Mouse (Mus musculus) lung, adult 18-20 months (tissue): ENCODE results near the gene Rbm15b.

ENCODE experiments used
- DNase-seq, 2 experiments: peaks; one replicate each; pipeline ENCODE4 v3.0.0; 2022; ENCODE audit warnings: mixed read lengths in 2 of 2

The Rbm15b gene

DNA sequence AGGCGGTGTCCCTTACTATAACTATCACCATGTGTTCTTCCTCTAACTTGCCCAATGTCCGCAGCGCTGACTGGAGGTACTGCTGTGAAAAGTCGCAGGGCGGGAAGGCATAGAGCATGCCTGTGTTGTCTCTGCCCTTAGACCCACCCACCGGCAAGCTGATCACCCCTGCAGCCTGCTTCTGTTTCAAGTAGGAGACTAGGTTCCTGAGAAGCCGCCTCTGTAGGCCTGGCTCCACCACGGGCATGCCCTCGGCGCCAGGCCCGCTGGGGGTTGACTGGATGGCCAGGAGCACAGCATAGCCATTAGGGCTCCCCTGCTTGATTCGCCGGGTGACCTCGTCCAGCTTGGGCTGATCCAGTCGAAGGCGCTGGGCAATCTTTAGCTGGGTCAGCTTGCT lies 2.9 kb downstream of the Rbm15b start:
- DNase-seq: no peak

DNA sequence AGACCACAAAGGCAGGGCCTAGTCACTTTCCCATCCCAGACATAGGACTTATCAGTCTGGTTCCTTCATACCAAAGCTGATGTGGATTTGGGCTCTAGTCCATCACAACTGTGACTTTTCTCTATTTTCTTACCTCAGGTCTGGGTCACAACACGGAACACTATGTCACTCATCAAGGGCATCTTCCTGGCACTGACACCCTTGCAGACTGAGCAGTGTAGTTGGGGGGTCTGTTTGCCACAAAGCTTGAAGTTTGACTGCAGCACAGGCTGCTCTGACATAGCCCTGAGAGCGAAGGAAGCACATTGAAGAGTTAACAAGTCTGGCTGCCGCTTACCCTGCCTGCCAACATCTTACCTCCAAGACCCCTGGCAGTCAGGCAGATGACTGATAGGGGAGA lies 4.1 kb downstream of the Rbm15b start:
- no peak for DNase-seq

DNA sequence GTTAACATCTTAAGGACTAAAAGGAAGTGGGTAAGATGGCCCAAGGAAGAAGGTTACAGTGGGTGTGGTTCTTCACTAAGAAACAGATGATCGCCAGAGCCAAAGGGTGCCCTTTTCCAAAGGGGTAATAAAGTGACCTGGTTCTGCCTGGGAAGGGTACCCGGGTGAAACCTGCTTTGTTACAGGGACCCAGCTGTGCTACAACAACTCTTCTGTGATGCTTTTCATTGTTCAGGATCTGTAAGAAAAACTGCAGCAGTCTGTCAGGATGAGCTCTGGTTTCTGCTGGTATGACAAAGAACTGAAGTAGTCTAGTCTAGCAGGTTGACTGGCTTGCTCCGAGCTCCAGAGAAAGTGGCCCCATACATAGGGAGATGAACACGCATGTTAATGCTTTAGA lies 5.1 kb downstream of the Rbm15b start:
- no peak for DNase-seq

DNA sequence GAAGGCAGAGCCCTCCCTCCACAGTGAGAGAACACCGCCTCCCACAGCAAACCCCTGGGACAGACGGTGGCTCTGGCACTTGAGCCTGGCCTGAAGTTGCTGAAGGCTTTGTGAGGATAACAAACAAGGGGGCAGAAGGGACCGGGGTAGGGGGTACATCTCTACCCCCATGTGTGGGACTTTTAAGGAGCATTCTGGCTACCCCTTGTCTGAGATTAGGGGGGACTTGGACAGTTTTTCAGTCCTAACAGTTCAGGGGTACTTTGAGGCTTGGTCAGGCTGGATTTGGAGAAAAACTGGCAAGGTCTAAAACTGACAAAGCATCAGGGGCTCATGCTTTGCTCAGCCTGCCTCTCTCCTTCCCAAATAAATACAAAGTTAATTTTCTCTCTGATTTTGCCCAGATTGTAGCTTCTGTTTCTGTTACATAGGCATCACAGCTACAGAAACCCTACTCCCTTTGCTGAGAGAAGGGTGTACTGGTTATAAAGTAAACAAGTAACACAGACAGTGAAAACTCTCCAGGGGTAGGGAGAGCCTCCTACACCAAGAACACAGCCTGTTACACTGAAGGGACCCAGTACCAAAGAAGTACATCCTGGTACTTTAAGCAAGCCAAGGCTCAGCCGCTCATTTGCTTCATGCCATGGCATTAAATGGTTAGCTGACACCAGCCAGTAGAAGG lies 6.0 kb downstream of the Rbm15b start:
- no peak for DNase-seq

DNA sequence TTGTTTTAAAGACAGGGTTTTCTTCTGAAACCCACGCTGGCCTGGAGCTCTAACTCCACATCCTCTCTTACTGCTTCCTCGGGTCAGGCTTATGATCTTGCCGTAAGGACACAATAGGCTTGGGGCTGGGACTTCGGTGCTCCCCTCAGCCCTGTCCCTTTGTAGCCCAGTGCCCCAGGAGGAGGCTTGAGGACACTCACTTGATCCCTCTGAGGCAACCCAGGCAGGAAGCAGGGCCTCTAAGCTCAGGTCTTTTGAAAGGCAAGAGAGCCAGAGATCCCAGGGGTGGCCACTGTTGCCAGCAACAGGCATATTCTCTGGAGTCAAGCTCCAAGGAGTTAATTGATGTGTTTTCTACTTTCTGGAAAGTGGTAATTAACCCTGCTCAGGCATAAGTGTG lies 7.8 kb downstream of the Rbm15b start:
- DNase-seq: no peak

DNA sequence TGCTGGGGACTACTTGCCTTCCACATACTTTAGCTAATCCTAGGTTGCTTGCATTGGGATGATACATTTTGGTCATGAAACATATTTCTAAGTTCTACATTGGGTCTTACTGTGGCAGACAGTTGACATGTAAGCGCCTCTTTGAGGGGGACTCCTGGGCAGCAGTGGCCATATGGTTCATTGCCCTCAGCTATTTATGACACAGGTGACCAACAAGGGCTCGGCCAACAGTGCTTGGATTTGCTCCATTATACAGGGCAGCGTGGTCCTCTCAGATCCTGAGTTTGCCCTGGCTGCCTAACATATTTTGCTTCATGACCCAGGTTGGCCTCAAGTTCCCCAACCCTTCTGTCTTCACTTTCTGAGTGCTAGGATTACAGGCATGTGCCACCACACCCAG lies 10.6 kb downstream of the Rbm15b start:
- DNase-seq: no peak

DNA sequence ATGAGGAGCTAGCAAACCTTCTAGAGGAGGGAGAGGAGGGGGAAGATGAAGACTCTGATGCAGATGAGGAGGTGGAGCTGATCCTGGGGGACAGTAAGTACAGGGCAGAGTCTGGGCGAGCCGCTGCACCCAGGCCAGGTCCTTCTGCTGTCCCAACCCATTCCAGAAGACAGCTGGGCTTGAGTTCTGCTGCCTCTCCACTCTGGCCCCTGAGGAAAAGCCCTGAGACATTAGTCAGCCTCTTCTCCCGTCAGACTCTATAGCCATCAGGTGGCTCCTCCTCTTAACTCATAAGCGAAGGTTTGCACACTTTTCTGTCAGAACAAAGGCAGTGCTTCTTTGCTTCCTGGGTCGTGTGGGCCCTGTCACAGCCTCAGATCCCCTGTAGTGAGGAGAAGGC lies 13.0 kb downstream of the Rbm15b start:
- DNase-seq: no peak

DNA sequence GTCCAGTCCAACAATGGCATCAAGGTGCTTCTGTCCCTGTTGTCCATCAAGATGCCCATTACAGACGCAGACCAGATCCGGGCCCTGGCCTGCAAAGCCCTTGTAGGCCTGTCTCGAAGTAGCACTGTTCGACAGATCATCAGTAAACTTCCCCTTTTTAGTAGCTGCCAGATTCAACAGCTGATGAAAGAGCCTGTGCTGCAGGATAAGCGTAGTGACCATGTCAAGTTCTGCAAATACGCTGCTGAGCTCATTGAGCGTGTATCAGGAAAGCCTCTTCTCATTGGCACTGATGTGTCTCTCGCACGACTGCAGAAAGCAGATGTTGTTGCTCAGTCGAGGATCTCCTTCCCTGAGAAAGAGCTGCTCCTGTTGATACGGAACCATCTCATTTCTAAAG lies 29.2 kb downstream of the Rbm15b start:
- DNase-seq: no peak

DNA sequence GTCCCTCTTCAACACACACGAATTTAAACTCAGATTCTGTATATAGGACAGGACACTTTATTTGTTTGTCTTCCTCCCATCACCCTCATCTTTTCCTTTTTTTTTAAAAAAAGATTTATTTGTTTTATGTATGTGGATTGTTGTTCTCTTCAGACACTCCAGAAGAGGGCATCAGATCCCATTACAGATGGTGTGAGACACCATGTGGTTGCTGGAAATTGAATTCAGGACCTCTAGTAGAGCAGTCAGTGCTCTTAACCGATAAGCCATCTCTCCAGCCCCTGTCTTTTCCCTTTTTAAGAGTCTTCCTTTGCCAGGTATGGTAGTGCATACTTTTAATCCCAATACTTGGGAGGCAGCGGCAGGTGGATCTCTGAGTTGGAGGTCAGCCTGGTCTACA lies 30.6 kb downstream of the Rbm15b start:
- DNase-seq: no peak

DNA sequence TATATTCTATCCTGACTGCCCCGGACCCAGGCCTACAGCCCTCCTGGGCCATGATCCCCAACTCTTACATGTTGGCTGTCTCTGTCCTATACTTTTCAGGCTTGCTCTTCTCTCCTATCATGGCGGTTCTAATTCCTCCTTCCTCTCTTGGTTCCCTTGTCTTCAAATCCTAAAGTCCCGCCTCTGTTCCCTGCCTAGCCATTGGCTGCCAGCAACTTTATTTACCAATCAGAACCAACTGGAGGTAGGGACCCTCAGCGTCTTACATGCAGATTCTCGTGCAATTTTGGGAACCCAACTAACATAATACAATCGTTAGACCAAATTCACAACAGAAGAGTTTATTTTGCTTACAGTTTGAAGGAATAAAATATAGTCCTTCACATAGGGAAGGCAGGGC lies 44.4 kb downstream of the Rbm15b start:
- DNase-seq: no peak

DNA sequence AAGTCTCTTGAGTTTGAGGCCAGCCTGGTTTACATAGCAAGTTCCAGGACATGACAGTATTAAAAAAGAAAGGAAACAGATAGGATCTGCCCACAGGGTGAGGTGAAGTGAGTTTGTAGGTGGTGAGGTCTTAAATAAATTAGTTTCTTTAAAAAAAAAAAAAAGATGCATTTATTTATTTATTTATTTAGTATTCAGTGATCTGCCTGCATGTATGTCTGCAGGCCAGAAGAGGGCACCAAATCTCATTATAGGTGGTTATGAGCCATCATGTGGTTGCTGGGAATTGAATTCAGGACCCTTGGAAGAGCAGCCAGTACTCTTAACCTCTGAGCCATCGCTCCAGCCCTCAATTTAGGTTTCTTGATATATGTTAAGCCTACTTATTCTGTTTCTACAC lies 46.7 kb downstream of the Rbm15b start:
- DNase-seq: no peak
